Mouse (Mus musculus): ENCODE measurements around the gene 4930516K23Rik. TPM values are rescaled to one million over a fixed set of nuclear protein-coding genes. Genes with fewer than 3 reads are reported as not detected.

Gene 4930516K23Rik
- polyA plus RNA-seq, 1 experiment from 2014 or later = not detected

GRCm38 (mm10) chr7:104017203-104017602, 44.0 kb downstream of the 4930516K23Rik start, which contains the start of gene Olfr639:
Olfr639 (minus strand) TSS chr7:104017303.
- no peak for ATAC-seq (replicated peaks; ENCODE audit: low FRiP score, low read depth)
- no peak for TF ChIP-seq CTCF (IDR thresholded peaks at IDR 0.05; ENCODE audit: low read depth)

More at GRCm38 (mm10) chr7:104017203-104017602, 44.0 kb downstream of the 4930516K23Rik start, which contains the start of gene Olfr639:
- Histone ChIP-seq H3K9me3 (replicated peaks; ENCODE audit: low read length) (no peaks in the 10 kb centered on the region), H3K27ac (no peak within 1 kb of the TSS), H3K27me3 (ENCODE audit: insufficient read depth, low read length) (no peaks in the 10 kb centered on the region), H3K4me3 (replicated peaks; ENCODE audit: low read depth, low read length) (no peak within 1 kb of the TSS), H3K9ac (ENCODE audit: low read depth, low read length) (no peak within 1 kb of the TSS), H3K4me2 (ENCODE audit: low read length) (no peak within 1 kb of the TSS), H3K36me3 (ENCODE audit: insufficient read depth, low read length) (no peaks in the 10 kb centered on the region), H3K4me1 (replicated peaks; ENCODE audit: insufficient read depth, low read length) (no peaks in the 10 kb centered on the region)
- no peak for DNase-seq (ENCODE audit: low spot score)

Other genes starting within 250 kb of the 4930516K23Rik start
- 402 and 408 TPM in 2 replicates for gene Hbb-bt, start 247.4 kb downstream of the 4930516K23Rik start, polyA plus RNA-seq (2015; fragmentation: Nextera tagmentation; extraction: Ambion mirVana)
- 1,726 and 1,799 TPM in 2 replicates for gene Hbb-bs, start 233.3 kb downstream of the 4930516K23Rik start, polyA plus RNA-seq (2015; fragmentation: Nextera tagmentation; extraction: Ambion mirVana)
- not detected in 2 replicates for gene Hbb-bh2, start 220.9 kb downstream of the 4930516K23Rik start, polyA plus RNA-seq (2015; fragmentation: Nextera tagmentation; extraction: Ambion mirVana)
- gene Hbb-bh1, start 218.3 kb downstream of the 4930516K23Rik start, polyA plus RNA-seq (2015; fragmentation: Nextera tagmentation; extraction: Ambion mirVana) = not detected in 2 replicates
- gene Hbb-y, start 208.2 kb downstream of the 4930516K23Rik start, polyA plus RNA-seq (2015; fragmentation: Nextera tagmentation; extraction: Ambion mirVana) = 0.38 and 0.54 TPM in 2 replicates
- not detected in 2 replicates for gene Olfr66, start 175.2 kb downstream of the 4930516K23Rik start, polyA plus RNA-seq (2015; fragmentation: Nextera tagmentation; extraction: Ambion mirVana)
- gene Olfr64, start 167.0 kb downstream of the 4930516K23Rik start, polyA plus RNA-seq (2015; fragmentation: Nextera tagmentation; extraction: Ambion mirVana) = not detected in 2 replicates
- not detected in 2 replicates for gene Olfr65, start 158.0 kb downstream of the 4930516K23Rik start, polyA plus RNA-seq (2015; fragmentation: Nextera tagmentation; extraction: Ambion mirVana)
- gene Olfr631, start 132.6 kb downstream of the 4930516K23Rik start, polyA plus RNA-seq (2015; fragmentation: Nextera tagmentation; extraction: Ambion mirVana) = not detected in 2 replicates
- not detected in 2 replicates for gene Olfr632, start 127.1 kb downstream of the 4930516K23Rik start, polyA plus RNA-seq (2015; fragmentation: Nextera tagmentation; extraction: Ambion mirVana)
- not detected in 2 replicates for gene Olfr633, start 117.0 kb downstream of the 4930516K23Rik start, polyA plus RNA-seq (2015; fragmentation: Nextera tagmentation; extraction: Ambion mirVana)
- gene Olfr635, start 90.3 kb downstream of the 4930516K23Rik start, polyA plus RNA-seq (2015; fragmentation: Nextera tagmentation; extraction: Ambion mirVana) = not detected in 2 replicates
- not detected in 2 replicates for gene Olfr638, start 62.7 kb downstream of the 4930516K23Rik start, polyA plus RNA-seq (2015; fragmentation: Nextera tagmentation; extraction: Ambion mirVana)
- 0.01 TPM in 1 of 2 replicates, not detected in the other for gene Olfr639, start 44.1 kb downstream of the 4930516K23Rik start, polyA plus RNA-seq (2015; fragmentation: Nextera tagmentation; extraction: Ambion mirVana)
- not detected in 2 replicates for gene Olfr640, start 35.9 kb downstream of the 4930516K23Rik start, polyA plus RNA-seq (2015; fragmentation: Nextera tagmentation; extraction: Ambion mirVana)
- not detected in 2 replicates for gene Olfr641, start 26.0 kb downstream of the 4930516K23Rik start, polyA plus RNA-seq (2015; fragmentation: Nextera tagmentation; extraction: Ambion mirVana)
- not detected in 2 replicates for gene Olfr642, start 8.8 kb downstream of the 4930516K23Rik start, polyA plus RNA-seq (2015; fragmentation: Nextera tagmentation; extraction: Ambion mirVana)
- not detected in 2 replicates for gene Olfr644, start 10.4 kb upstream of the 4930516K23Rik start, polyA plus RNA-seq (2015; fragmentation: Nextera tagmentation; extraction: Ambion mirVana)
- gene Olfr645, start 24.0 kb upstream of the 4930516K23Rik start, polyA plus RNA-seq (2015; fragmentation: Nextera tagmentation; extraction: Ambion mirVana) = not detected in 2 replicates
- not detected in 2 replicates for gene Olfr646, start 43.4 kb upstream of the 4930516K23Rik start, polyA plus RNA-seq (2015; fragmentation: Nextera tagmentation; extraction: Ambion mirVana)
- not detected in 2 replicates for gene Ubqln5, start 68.4 kb upstream of the 4930516K23Rik start, polyA plus RNA-seq (2015; fragmentation: Nextera tagmentation; extraction: Ambion mirVana)
- gene Olfr643, start 76.0 kb upstream of the 4930516K23Rik start, polyA plus RNA-seq (2015; fragmentation: Nextera tagmentation; extraction: Ambion mirVana) = not detected in 2 replicates
- not detected in 2 replicates for gene Ubqln3, start 81.8 kb upstream of the 4930516K23Rik start, polyA plus RNA-seq (2015; fragmentation: Nextera tagmentation; extraction: Ambion mirVana)
- not detected in 2 replicates for gene Ubqlnl, start 89.1 kb upstream of the 4930516K23Rik start, polyA plus RNA-seq (2015; fragmentation: Nextera tagmentation; extraction: Ambion mirVana)
- gene Olfm5, start 103.4 kb upstream of the 4930516K23Rik start, polyA plus RNA-seq (2015; fragmentation: Nextera tagmentation; extraction: Ambion mirVana) = not detected in 2 replicates
- gene Olfr648, start 121.9 kb upstream of the 4930516K23Rik start, polyA plus RNA-seq (2015; fragmentation: Nextera tagmentation; extraction: Ambion mirVana) = 0.05 and 0.06 TPM in 2 replicates
- gene Olfr649, start 134.5 kb upstream of the 4930516K23Rik start, polyA plus RNA-seq (2015; fragmentation: Nextera tagmentation; extraction: Ambion mirVana) = not detected in 2 replicates
- gene Trim6, start 157.3 kb upstream of the 4930516K23Rik start, polyA plus RNA-seq (2015; fragmentation: Nextera tagmentation; extraction: Ambion mirVana) = 0.64 and 0.79 TPM in 2 replicates
- 3.1 and 4.1 TPM in 2 replicates for gene Trim34a, start 183.0 kb upstream of the 4930516K23Rik start, polyA plus RNA-seq (2015; fragmentation: Nextera tagmentation; extraction: Ambion mirVana)
- 0.43 and 0.48 TPM in 2 replicates for gene Trim5, start 226.6 kb upstream of the 4930516K23Rik start, polyA plus RNA-seq (2015; fragmentation: Nextera tagmentation; extraction: Ambion mirVana)